ENCODE assay signal across 8 mouse cellular contexts in the genomic region with DNA sequence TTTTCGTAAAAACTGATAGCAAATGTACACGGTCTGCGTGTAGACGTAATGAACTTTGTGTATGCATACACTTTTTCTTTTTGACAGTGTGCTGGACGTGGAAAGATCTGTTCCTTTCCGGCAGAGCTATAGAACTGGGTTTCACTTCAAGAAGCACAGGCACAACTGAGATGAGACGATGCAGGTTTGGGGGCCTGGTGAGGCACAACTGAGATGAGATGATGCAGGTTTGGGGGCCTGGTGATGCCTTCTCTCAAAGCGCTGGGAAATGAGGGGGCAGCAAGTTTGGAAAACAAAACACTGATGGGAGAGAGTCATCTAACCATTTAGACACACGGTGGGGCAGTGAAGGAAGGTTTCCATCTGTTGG. TPM values are rescaled to one million over a fixed set of nuclear protein-coding genes. Genes with fewer than 3 reads are reported as not detected.
A peak's percentile ranks its signal among the peaks of the same experiment; 100 is the strongest.
DNase-seq lines count a peak whose midpoint lies in the region; ATAC-seq and TF ChIP-seq lines count a peak whose summit lies in the region.

No protein-coding gene starts in this region.

- no peaks in the 10 kb centered on the region for H3K36me3 ChIP-seq in lung, embryonic 15.5 days
- no peaks in the 10 kb centered on the region for H3K36me3 ChIP-seq in limb, embryonic 13.5 days

- H3K9me3 ChIP-seq in lung, embryonic 15.5 days, result no peaks in the 10 kb centered on the region
- peaks cover 6% of the 10 kb centered on the region; the same call in 1 of the 2 replicates for H3K9me3 ChIP-seq in limb, embryonic 13.5 days

- WGBS in lung, embryonic 15.5 days, result 28% methylated on average over 9 of the region's 9 CpGs
- WGBS in limb, embryonic 13.5 days, result 53% methylated on average over 9 of the region's 9 CpGs
- 52% methylated on average over 9 of the region's 9 CpGs for WGBS in olfactory bulb, adult 2 months

- H3K9ac ChIP-seq in lung, embryonic 15.5 days, result peak overlapping the region; percentile 94
- H3K9ac ChIP-seq in limb, embryonic 13.5 days, result peak overlapping the region; percentile 95

- H3K4me2 ChIP-seq in lung, embryonic 15.5 days, result peak overlapping the region; percentile 87
- H3K4me2 ChIP-seq in limb, embryonic 13.5 days (replicated peaks), result peak overlapping the region; percentile 89

- H3K4me3 ChIP-seq in lung, embryonic 15.5 days, result peak overlapping the region; percentile 99
- H3K4me3 ChIP-seq in limb, embryonic 13.5 days, result peak overlapping the region; percentile 96
- peak overlapping the region; percentile 94 for H3K4me3 ChIP-seq in olfactory bulb, adult 2 months (ENCODE audit: insufficient read depth, low read depth, low read length)

- peak overlapping the region; percentile 74 for H3K27ac ChIP-seq in lung, embryonic 15.5 days
- H3K27ac ChIP-seq in limb, embryonic 13.5 days, result peak overlapping the region; percentile 74; the same call in 1 of the 2 replicates
- H3K27ac ChIP-seq in olfactory bulb, adult 2 months (ENCODE audit: insufficient read depth, low read depth, low read length), result peak overlapping the region; percentile 40

- H3K27me3 ChIP-seq in lung, embryonic 15.5 days, result no peaks in the 10 kb centered on the region
- H3K27me3 ChIP-seq in limb, embryonic 13.5 days, result no peaks in the 10 kb centered on the region

- H3K4me1 ChIP-seq in lung, embryonic 15.5 days, result peaks cover 9% of the 10 kb centered on the region; the same call in 1 of the 2 replicates
- H3K4me1 ChIP-seq in limb, embryonic 13.5 days, result peaks cover 25% of the 10 kb centered on the region
- H3K4me1 ChIP-seq in olfactory bulb, adult 2 months (ENCODE audit: control insufficient read depth, insufficient read depth, low read length), result no peaks in the 10 kb centered on the region

- TF ChIP-seq CTCF in olfactory bulb, adult 2 months (IDR thresholded peaks at IDR 0.05; ENCODE audit: insufficient read depth, low read depth, low read length), result no peak

- no peak; the same call in 1 of the 2 replicates for TF ChIP-seq POLR2A in olfactory bulb, adult 2 months (IDR thresholded peaks at IDR 0.05; ENCODE audit: insufficient read depth, low read depth, low read length)

- DNase-seq in lung, postnatal 10 days, result no peak
- DNase-seq in cerebellum, postnatal 14 days, result no peak
- DNase-seq in cerebellum, postnatal 36 days, result no peak
- no peak for DNase-seq in gastrocnemius, postnatal 10 days

- ATAC-seq in lung, embryonic 15.5 days (ENCODE audit: borderline replicate concordance, extremely low read depth, low FRiP score, low TSS enrichment), result peak; percentile 58; the same call in 1 of the 2 replicates
- 0 out of 2 replicates have a peak, but pooled peaks have one; percentile 15 for ATAC-seq in erythroblast, adult 5-6 weeks (replicated peaks; ENCODE audit: low FRiP score, poor library complexity, severe bottlenecking)
- 0 out of 2 replicates have a peak, but pooled peaks have one; percentile 7 for ATAC-seq in limb, embryonic 13.5 days (ENCODE audit: low FRiP score, low read depth)

RNA-seq across cellular contexts. Expression of gene Acbd6, which starts 0.3 kb away (rescaled TPM):
- polyA plus RNA-seq in lung, embryonic 15.5 days (2015; fragmentation: Nextera tagmentation; extraction: Ambion mirVana), result 70.8 and 73.6 TPM in 2 replicates
- total RNA-seq in erythroblast, adult 5-6 weeks (2015; ENCODE audit: low replicate concordance), result 5.6 and 11.0 TPM in 2 replicates
- 4.0 and 11.7 TPM in 2 replicates for total RNA-seq in erythroblast, adult 5-6 weeks (2017; ENCODE audit: low replicate concordance)
- polyA plus RNA-seq in limb, embryonic 13.5 days (2015; fragmentation: Nextera tagmentation; extraction: Ambion mirVana), result 74.5 and 80.6 TPM in 2 replicates
- not detected in 2 replicates for polyA plus RNA-seq in olfactory bulb, adult 2 months (2012; ENCODE audit: insufficient read depth, insufficient read length, low replicate concordance, missing spikeins)
- total RNA-seq in gastrocnemius, postnatal 10 days (2021), result 10 to 100 TPM; 56.2 to 59.8 TPM

Comparison
In these comparisons a context has a peak if more than half of its experiments do, and no peak if none do; other contexts are left out.
1. ATAC-seq: peak in every context shown above with its lines; median percentile 58 in lung, embryonic 15.5 days; 15 in erythroblast, adult 5-6 weeks; 7 in limb, embryonic 13.5 days.
2. RNA of gene Acbd6, which starts 0.3 kb away (polyA plus RNA-seq): 74.5 to 80.6 TPM in limb, embryonic 13.5 days and 70.8 to 73.6 TPM in lung, embryonic 15.5 days; not detected in olfactory bulb, adult 2 months; every median in the first group is over 10 times any median in the second.
3. Peak in every context shown above with its lines, with median percentiles within 50 percentile points of each other: H3K27ac ChIP-seq and H3K4me3 ChIP-seq.